Mouse (Mus musculus) G1E (cell line): ENCODE data around the gene Spata17.

Experiments used
- CTCF ChIP-seq: IDR thresholded peaks from 2 replicates; pipeline ENCODE4 v1.5.1; 2012; ENCODE audit warnings: low read depth, low read length, inconsistent platforms, mixed read lengths
- GATA1 ChIP-seq: IDR thresholded peaks from 2 replicates; pipeline ENCODE4 v1.6.1; 2012; ENCODE audit warnings: borderline replicate concordance, low read length, inconsistent platforms, mixed read lengths
- POLR2AphosphoS5 ChIP-seq: IDR thresholded peaks from 2 replicates; pipeline ENCODE4 v1.6.1; 2012; ENCODE audit warnings: low read depth, low read length, inconsistent platforms; ENCODE audit not compliant: insufficient replicate concordance
- TAL1 ChIP-seq: conservative IDR thresholded peaks from 2 replicates; pipeline ENCODE4 v1.6.1; 2012; ENCODE audit warnings: low read depth, low read length, inconsistent platforms, mixed read lengths

DNA sequence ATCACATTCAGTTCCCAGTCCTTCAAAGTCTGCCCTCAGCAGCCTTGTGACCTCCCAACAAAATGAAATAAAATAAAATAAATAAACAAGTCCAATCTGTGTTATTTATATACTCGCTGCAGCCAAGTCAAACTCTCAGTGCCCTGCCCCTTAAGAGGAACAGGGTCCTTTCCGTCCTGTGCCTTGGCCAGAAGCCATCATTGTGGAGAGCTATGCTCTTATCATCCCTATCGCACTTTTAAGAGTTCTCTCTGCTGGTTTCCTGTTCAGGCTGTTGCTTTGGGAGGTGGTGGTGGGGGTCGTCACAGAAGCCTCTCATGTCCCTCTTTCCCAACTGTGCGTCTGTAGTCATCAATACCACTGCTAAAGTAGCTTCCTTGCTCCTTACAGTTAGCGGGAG lies 97.2 kb downstream of the Spata17 start:
- no peak for TF ChIP-seq CTCF
- no peak for TF ChIP-seq POLR2AphosphoS5
- no peak for TF ChIP-seq GATA1
- no peak for TF ChIP-seq TAL1
